Mouse (Mus musculus): Measurements from ENCODE around the gene Dsn1. TPM values are rescaled to one million over a fixed set of nuclear protein-coding genes. Genes with fewer than 3 reads are reported as not detected.

Dsn1 gene
- polyA plus RNA-seq, 1 experiment from 2014 or later = 63.5 TPM

GRCm38 (mm10) chr2:156974967-156975366 is 32.0 kb downstream of the Dsn1 start:
- Histone ChIP-seq H3K27ac (replicated peaks; ENCODE audit: low read depth, low read length) (no peak overlapping the region), H3K4me1 (ENCODE audit: control insufficient read depth, insufficient read depth, low read length) (no peaks in the 10 kb centered on the region), H3K9ac (replicated peaks; ENCODE audit: low read length) (no peak overlapping the region), H3K36me3 (replicated peaks; ENCODE audit: control insufficient read depth, insufficient read depth, low read depth, low read length) (no peaks in the 10 kb centered on the region), H3K4me3 (ENCODE audit: low read depth, low read length) (no peak overlapping the region), H3K4me2 (ENCODE audit: low read depth, low read length) (no peak overlapping the region), H3K9me3 (replicated peaks; ENCODE audit: control insufficient read depth, low read length) (no peaks in the 10 kb centered on the region), H3K27me3 (ENCODE audit: control insufficient read depth, insufficient read depth, low read length) (no peaks in the 10 kb centered on the region)
- WGBS = 65% methylated on average over 2 of the region's 2 CpGs
- ATAC-seq (replicated peaks; ENCODE audit: insufficient number of reproducible peaks, low FRiP score, low TSS enrichment, low read depth) (no peak), DNase-seq (ENCODE audit: low spot score) (no peak)

GRCm38 (mm10) chr2:156973316-156974100 is 33.4 kb downstream of the Dsn1 start:
- DNase-seq (ENCODE audit: low spot score) (no peak), ATAC-seq (replicated peaks; ENCODE audit: insufficient number of reproducible peaks, low FRiP score, low TSS enrichment, low read depth) (no peak)
- no peak overlapping the region for H3K27ac ChIP-seq (replicated peaks; ENCODE audit: low read depth, low read length)
- H3K9ac ChIP-seq (replicated peaks; ENCODE audit: low read length) = no peak overlapping the region
- H3K9me3 ChIP-seq (replicated peaks; ENCODE audit: control insufficient read depth, low read length) = no peaks in the 10 kb centered on the region
- H3K4me1 ChIP-seq (ENCODE audit: control insufficient read depth, insufficient read depth, low read length) = no peaks in the 10 kb centered on the region
- no peaks in the 10 kb centered on the region for H3K27me3 ChIP-seq (ENCODE audit: control insufficient read depth, insufficient read depth, low read length)
- WGBS = 86% methylated on average over 5 of the region's 5 CpGs
- no peak overlapping the region for H3K4me2 ChIP-seq (ENCODE audit: low read depth, low read length)
- no peaks in the 10 kb centered on the region for H3K36me3 ChIP-seq (replicated peaks; ENCODE audit: control insufficient read depth, insufficient read depth, low read depth, low read length)
- no peak overlapping the region for H3K4me3 ChIP-seq (ENCODE audit: low read depth, low read length)

- Histone ChIP-seq H3K36me3 (replicated peaks; ENCODE audit: control insufficient read depth, insufficient read depth, low read depth, low read length) (no peaks in the 10 kb centered on the region), H3K4me2 (ENCODE audit: low read depth, low read length) (no peak overlapping the region), H3K9me3 (replicated peaks; ENCODE audit: control insufficient read depth, low read length) (no peaks in the 10 kb centered on the region), H3K27me3 (ENCODE audit: control insufficient read depth, insufficient read depth, low read length) (no peaks in the 10 kb centered on the region), H3K27ac (replicated peaks; ENCODE audit: low read depth, low read length) (no peak overlapping the region), H3K4me3 (ENCODE audit: low read depth, low read length) (no peak overlapping the region), H3K4me1 (ENCODE audit: control insufficient read depth, insufficient read depth, low read length) (no peaks in the 10 kb centered on the region), H3K9ac (replicated peaks; ENCODE audit: low read length) (no peak overlapping the region)
- DNase-seq (ENCODE audit: low spot score) (no peak), ATAC-seq (replicated peaks; ENCODE audit: insufficient number of reproducible peaks, low FRiP score, low TSS enrichment, low read depth) (no peak)
- WGBS = 70% methylated on average over 7 of the region's 7 CpGs
Observed at GRCm38 (mm10) chr2:156970253-156970652, 36.7 kb downstream of the Dsn1 start.

- Histone ChIP-seq H3K36me3 (replicated peaks; ENCODE audit: control insufficient read depth, insufficient read depth, low read depth, low read length) (no peaks in the 10 kb centered on the region), H3K27ac (replicated peaks; ENCODE audit: low read depth, low read length) (no peak overlapping the region)
- no peak for ATAC-seq (replicated peaks; ENCODE audit: insufficient number of reproducible peaks, low FRiP score, low TSS enrichment, low read depth)
Observed at GRCm38 (mm10) chr2:156968501-156968900, 38.5 kb downstream of the Dsn1 start.

DNA sequence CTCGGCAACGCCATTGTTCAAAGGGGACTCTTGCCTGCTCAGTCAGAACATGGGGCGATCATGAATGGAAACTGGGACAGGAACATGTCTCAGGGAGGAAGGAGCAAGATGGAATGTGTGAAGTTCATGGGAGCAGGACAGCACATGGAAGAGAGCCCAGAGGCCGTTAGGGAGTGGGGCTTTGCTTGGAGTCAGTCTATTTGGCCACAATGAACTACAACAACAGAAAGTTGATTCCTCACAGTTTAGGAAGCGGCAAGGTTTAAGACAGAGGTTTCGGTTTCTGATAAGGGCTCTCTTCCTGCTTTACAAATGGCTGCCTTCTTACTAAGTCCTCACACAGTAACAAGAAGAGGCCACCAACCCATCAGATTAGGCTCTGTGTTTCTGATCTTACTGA is 39.6 kb downstream of the Dsn1 start:
- no peak overlapping the region for H3K9ac ChIP-seq (replicated peaks; ENCODE audit: low read length)
- H3K9me3 ChIP-seq (replicated peaks; ENCODE audit: control insufficient read depth, low read length) = no peaks in the 10 kb centered on the region
- H3K27me3 ChIP-seq (ENCODE audit: control insufficient read depth, insufficient read depth, low read length) = no peaks in the 10 kb centered on the region
- DNase-seq (ENCODE audit: low spot score) = no peak
- H3K36me3 ChIP-seq (replicated peaks; ENCODE audit: control insufficient read depth, insufficient read depth, low read depth, low read length) = no peaks in the 10 kb centered on the region
- WGBS = 84% methylated on average over 6 of the region's 6 CpGs
- H3K4me3 ChIP-seq (ENCODE audit: low read depth, low read length) = no peak overlapping the region
- no peaks in the 10 kb centered on the region for H3K4me1 ChIP-seq (ENCODE audit: control insufficient read depth, insufficient read depth, low read length)
- no peak overlapping the region for H3K4me2 ChIP-seq (ENCODE audit: low read depth, low read length)
- no peak overlapping the region for H3K27ac ChIP-seq (replicated peaks; ENCODE audit: low read depth, low read length)
- no peak for ATAC-seq (replicated peaks; ENCODE audit: insufficient number of reproducible peaks, low FRiP score, low TSS enrichment, low read depth)

More at GRCm38 (mm10) chr2:156968501-156968900, 38.5 kb downstream of the Dsn1 start:
- Histone ChIP-seq H3K4me1 (ENCODE audit: control insufficient read depth, insufficient read depth, low read length) (no peaks in the 10 kb centered on the region), H3K27me3 (ENCODE audit: control insufficient read depth, insufficient read depth, low read length) (no peaks in the 10 kb centered on the region), H3K4me2 (ENCODE audit: low read depth, low read length) (no peak overlapping the region), H3K4me3 (ENCODE audit: low read depth, low read length) (no peak overlapping the region), H3K9ac (replicated peaks; ENCODE audit: low read length) (no peak overlapping the region), H3K9me3 (replicated peaks; ENCODE audit: control insufficient read depth, low read length) (no peaks in the 10 kb centered on the region)
- no peak for DNase-seq (ENCODE audit: low spot score)
- 79% methylated on average over 4 of the region's 4 CpGs for WGBS

DNA sequence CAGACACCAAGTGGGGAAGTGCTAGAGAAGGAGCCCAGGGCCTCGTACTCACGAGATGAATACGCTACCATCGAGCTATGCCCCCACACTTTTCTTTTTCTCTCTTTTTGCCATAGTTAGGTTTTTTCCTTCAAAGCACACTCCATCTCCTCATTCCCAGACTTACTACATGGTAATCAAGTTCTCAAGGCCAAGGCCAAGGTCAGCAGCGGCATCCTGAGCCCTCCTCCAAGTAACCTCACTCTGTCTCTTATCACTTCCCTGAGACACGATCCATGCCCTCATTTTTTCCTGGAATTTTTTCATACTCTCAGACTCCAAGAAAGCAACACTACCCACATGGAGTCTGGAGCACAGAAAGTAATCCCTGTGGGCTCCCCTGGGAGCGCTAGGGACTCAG is 43.1 kb downstream of the Dsn1 start:
- Histone ChIP-seq H3K9me3 (replicated peaks; ENCODE audit: control insufficient read depth, low read length) (no peaks in the 10 kb centered on the region), H3K9ac (replicated peaks; ENCODE audit: low read length) (no peak overlapping the region), H3K27me3 (ENCODE audit: control insufficient read depth, insufficient read depth, low read length) (no peaks in the 10 kb centered on the region), H3K4me2 (ENCODE audit: low read depth, low read length) (no peak overlapping the region), H3K4me1 (ENCODE audit: control insufficient read depth, insufficient read depth, low read length) (no peaks in the 10 kb centered on the region), H3K4me3 (ENCODE audit: low read depth, low read length) (no peak overlapping the region), H3K27ac (replicated peaks; ENCODE audit: low read depth, low read length) (no peak overlapping the region), H3K36me3 (replicated peaks; ENCODE audit: control insufficient read depth, insufficient read depth, low read depth, low read length) (no peaks in the 10 kb centered on the region)
- ATAC-seq (replicated peaks; ENCODE audit: insufficient number of reproducible peaks, low FRiP score, low TSS enrichment, low read depth) (no peak), DNase-seq (ENCODE audit: low spot score) (no peak)
- WGBS = 87% methylated on average over 7 of the region's 7 CpGs

- Histone ChIP-seq H3K4me1 (ENCODE audit: control insufficient read depth, insufficient read depth, low read length) (no peaks in the 10 kb centered on the region), H3K27me3 (ENCODE audit: control insufficient read depth, insufficient read depth, low read length) (no peaks in the 10 kb centered on the region), H3K4me3 (ENCODE audit: low read depth, low read length) (no peak overlapping the region), H3K27ac (replicated peaks; ENCODE audit: low read depth, low read length) (no peak overlapping the region), H3K4me2 (ENCODE audit: low read depth, low read length) (no peak overlapping the region), H3K36me3 (replicated peaks; ENCODE audit: control insufficient read depth, insufficient read depth, low read depth, low read length) (no peaks in the 10 kb centered on the region), H3K9ac (replicated peaks; ENCODE audit: low read length) (no peak overlapping the region), H3K9me3 (replicated peaks; ENCODE audit: control insufficient read depth, low read length) (no peaks in the 10 kb centered on the region)
- ATAC-seq (replicated peaks; ENCODE audit: insufficient number of reproducible peaks, low FRiP score, low TSS enrichment, low read depth) (no peak), DNase-seq (ENCODE audit: low spot score) (no peak)
- WGBS = 84% methylated on average over 9 of the region's 9 CpGs
Observed at GRCm38 (mm10) chr2:156958496-156959252, 48.3 kb downstream of the Dsn1 start.

- Histone ChIP-seq H3K4me3 (ENCODE audit: low read depth, low read length) (no peak overlapping the region), H3K9ac (replicated peaks; ENCODE audit: low read length) (no peak overlapping the region), H3K4me2 (ENCODE audit: low read depth, low read length) (no peak overlapping the region), H3K27ac (replicated peaks; ENCODE audit: low read depth, low read length) (no peak overlapping the region), H3K9me3 (replicated peaks; ENCODE audit: control insufficient read depth, low read length) (no peaks in the 10 kb centered on the region), H3K36me3 (replicated peaks; ENCODE audit: control insufficient read depth, insufficient read depth, low read depth, low read length) (no peaks in the 10 kb centered on the region), H3K4me1 (ENCODE audit: control insufficient read depth, insufficient read depth, low read length) (no peaks in the 10 kb centered on the region), H3K27me3 (ENCODE audit: control insufficient read depth, insufficient read depth, low read length) (no peaks in the 10 kb centered on the region)
- WGBS = 87% methylated on average over 2 of the region's 2 CpGs
- ATAC-seq (replicated peaks; ENCODE audit: insufficient number of reproducible peaks, low FRiP score, low TSS enrichment, low read depth) = no peak
- DNase-seq (ENCODE audit: low spot score) = no peak
Observed at GRCm38 (mm10) chr2:156957035-156957434, 49.9 kb downstream of the Dsn1 start.

All from embryonic facial prominence, embryonic 11.5 days (tissue).